Mouse (Mus musculus) heart, adult 2 months (tissue): ENCODE results near the gene Itk. TPM values are rescaled to one million over a fixed set of nuclear protein-coding genes. Genes with fewer than 3 reads are reported as not detected.
"Not testable (repeated sequence)": the region's sequence is repeated elsewhere in the genome, so short reads cannot be mapped to it uniquely, and the experiment has no call there.

Experiments
- DNase-seq, 2 experiments: peaks; one replicate each; pipeline ENCODE4 v3.0.0; 2021
- H3K27ac ChIP-seq: fragments of 200-600 bp; 2 replicates; pipeline ENCODE4 v1.8.1; 2022
- H3K27me3 ChIP-seq: fragments of 200-500 bp; 2 replicates; pipeline ENCODE4 v1.6.1; 2012; ENCODE audit warnings: mild to moderate bottlenecking, low read length, inconsistent platforms, mixed read lengths; ENCODE audit not compliant: control insufficient read depth, insufficient read depth
- H3K36me3 ChIP-seq: fragments of 200-500 bp; 2 replicates; pipeline ENCODE4 v1.6.1; 2012; ENCODE audit warnings: low read length, inconsistent platforms; ENCODE audit not compliant: control insufficient read depth, insufficient read depth
- H3K4me1 ChIP-seq: fragments of 200-500 bp; 2 replicates; pipeline ENCODE4 v1.6.1; 2011; ENCODE audit warnings: low read length; ENCODE audit not compliant: control insufficient read depth, insufficient read depth
- H3K4me3 ChIP-seq: fragments of 200-600 bp; 2 replicates; pipeline ENCODE4 v1.8.1; 2022
- H3K79me2 ChIP-seq: fragments of 200-500 bp; replicated peaks from 2 replicates; pipeline ENCODE4 v1.6.1; 2012; ENCODE audit warnings: mild to moderate bottlenecking, inconsistent platforms, low read length, moderate library complexity, mixed read lengths; ENCODE audit not compliant: control insufficient read depth, insufficient read depth
- H3K9ac ChIP-seq: fragments of 200-500 bp; 2 replicates; pipeline ENCODE4 v1.6.1; 2012; ENCODE audit warnings: low read depth, mild to moderate bottlenecking, control low read depth, inconsistent platforms, low read length, mixed read lengths
- CTCF ChIP-seq: fragments of 200-600 bp; IDR thresholded peaks from 2 replicates; pipeline ENCODE4 v1.8.1; 2022; ENCODE audit warnings: antibody characterized with exemption, mild to moderate bottlenecking, moderate library complexity
- EP300 ChIP-seq: fragments of 200-500 bp; IDR thresholded peaks from 2 replicates; pipeline ENCODE4 v1.6.1; 2011; ENCODE audit warnings: low read depth, low read length, control low read depth; ENCODE audit not compliant: insufficient read depth
- POLR2A ChIP-seq: fragments of 200-500 bp; IDR thresholded peaks from 2 replicates; pipeline ENCODE4 v1.6.1; 2011; ENCODE audit warnings: mild to moderate bottlenecking, low read depth, low read length, control low read depth; ENCODE audit not compliant: insufficient read depth
- WGBS: fragments of 180-500 bp; shearing (Covaris S2); methylation state at CpG from one replicate; pipeline ENCODE4 v1.1.7; 2018; 5-methylcytosine and 5-hydroxymethylcytosine counted together
- intact Hi-C: fragments of 180-260 bp; cut with DNase I; formaldehyde crosslinking; loops from one replicate; pipeline ENCODE4 v1.15.1; 2025
- polyA plus RNA-seq: library from polyadenylated mRNA; depleted of rRNA; stranded (reverse); fragments of >200 nt; gene quantifications from 2 replicates; pipeline ENCODE4 v1.2.3, GENCODE M21; 2012
- total RNA-seq, 2 experiments: library from RNA; stranded (reverse); gene quantifications; 2 replicates each; pipeline ENCODE4 v1.2.3; 2021

The Itk gene
- total and polyA plus RNA-seq, 3 experiments: 0.26 to 0.51 (median 0.30) TPM

- H3K27ac ChIP-seq: no peak overlapping the region
- intact Hi-C loops: loop anchor here (10.0 kb wide), 1 partner anchor 475 kb away; the partner anchor contains the start of gene Thg1l
- DNase-seq: no peak
- no peak for TF ChIP-seq CTCF
- no peak for TF ChIP-seq POLR2A
- TF ChIP-seq EP300: no peak
- no peaks in the 10 kb centered on the region for H3K79me2 ChIP-seq
- H3K4me1 ChIP-seq: no peaks in the 10 kb centered on the region
- 77% methylated on average over 2 of the region's 2 CpGs for WGBS
- H3K27me3 ChIP-seq: no peaks in the 10 kb centered on the region
- no peak overlapping the region for H3K4me3 ChIP-seq
- H3K9ac ChIP-seq: no peak overlapping the region
- H3K36me3 ChIP-seq: no peaks in the 10 kb centered on the region
Measured at GRCm38 (mm10) chr11:46430123-46430522, 40.8 kb upstream of the Itk start.

DNA sequence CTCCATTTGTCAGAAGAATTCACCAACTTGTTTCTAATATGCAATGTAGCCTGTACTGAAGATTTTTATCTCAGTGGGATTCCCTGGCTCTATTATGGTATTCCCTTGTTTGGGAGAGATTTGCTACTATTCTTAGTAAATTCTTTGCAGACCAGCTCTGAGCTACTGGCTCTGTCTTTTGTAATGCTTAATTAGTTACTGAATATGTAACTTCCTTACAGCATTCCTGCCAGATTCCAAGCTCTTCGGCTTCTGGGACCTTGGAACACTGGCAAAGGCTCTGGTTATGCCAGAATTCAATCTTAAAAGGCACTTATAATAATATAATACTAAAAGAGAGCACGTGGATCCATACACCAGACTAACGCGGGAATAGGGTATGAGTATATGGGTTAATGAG is 38.8 kb upstream of the Itk start:
- DNase-seq, H3K27me3 ChIP-seq, H3K9ac ChIP-seq, H3K4me3 ChIP-seq, H3K4me1 ChIP-seq, H3K79me2 ChIP-seq, H3K36me3 ChIP-seq, H3K27ac ChIP-seq, intact Hi-C loops: not testable (repeated sequence)
- 53% methylated on average over 4 of the region's 4 CpGs for WGBS

DNA sequence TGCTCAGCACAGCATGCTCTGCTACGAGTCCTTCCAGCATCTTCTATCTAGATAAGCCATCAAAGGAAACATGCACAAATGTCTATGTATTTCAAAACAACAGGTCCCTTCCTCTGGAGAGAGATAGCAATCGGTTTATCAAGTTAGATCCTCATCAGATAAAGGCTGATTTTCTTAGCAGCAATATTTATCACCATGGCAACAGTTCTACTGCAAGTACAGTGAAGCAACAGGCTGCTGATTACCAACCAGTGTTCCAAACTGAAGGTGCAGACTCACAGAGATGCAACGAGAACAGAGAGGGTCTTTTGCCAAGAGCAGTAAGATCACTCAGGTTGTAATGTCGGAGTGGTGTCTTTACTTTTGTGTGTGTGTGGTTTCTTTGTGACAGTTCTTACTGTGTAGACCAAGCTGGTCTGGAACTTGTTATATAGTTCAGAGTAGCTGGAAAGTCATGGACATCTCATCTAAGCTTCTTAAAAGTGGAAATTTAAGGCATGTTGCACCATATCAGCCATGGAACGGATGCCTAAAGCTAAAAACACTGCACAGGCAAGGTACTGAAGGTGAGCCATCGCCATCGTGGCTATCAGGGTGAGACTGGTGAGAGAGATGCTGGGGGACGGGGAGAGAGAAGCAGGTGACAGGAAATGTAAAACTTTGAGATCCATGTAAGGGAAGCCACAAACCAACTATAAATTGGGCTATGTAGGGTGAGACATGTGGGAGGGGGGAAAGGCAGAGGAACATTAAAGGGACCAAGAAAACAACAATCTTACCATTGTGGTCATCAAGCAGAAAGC is 32.0 kb upstream of the Itk start:
- intact Hi-C loops: no loop called here
- Histone ChIP-seq H3K27ac (no peak overlapping the region), H3K36me3 (no peaks in the 10 kb centered on the region), H3K4me1 (no peaks in the 10 kb centered on the region), H3K27me3 (no peaks in the 10 kb centered on the region), H3K4me3 (no peak overlapping the region), H3K9ac (no peak overlapping the region), H3K79me2 (no peaks in the 10 kb centered on the region)
- DNase-seq: no peak
- TF ChIP-seq EP300: no peak
- no peak for TF ChIP-seq POLR2A
- TF ChIP-seq CTCF: no peak
- 72% methylated on average over 8 of the region's 8 CpGs for WGBS

DNA sequence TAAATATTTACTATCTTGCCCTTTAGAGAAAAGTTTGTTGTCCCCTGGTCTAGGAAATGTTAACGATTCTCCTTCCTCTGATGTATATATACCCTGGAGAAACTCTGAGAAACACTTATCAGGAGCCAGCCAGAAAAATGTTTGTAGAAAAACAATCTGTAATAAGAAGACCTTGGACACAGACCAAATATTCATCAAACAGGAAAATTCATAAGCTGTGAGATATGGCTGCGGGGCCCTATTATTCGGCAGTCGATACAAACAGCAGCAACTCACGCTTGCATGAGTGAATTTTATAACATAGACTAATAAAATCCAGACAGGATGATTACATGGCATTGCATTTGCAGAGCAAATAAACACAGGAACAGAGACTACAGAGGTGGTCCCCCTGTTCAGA is 29.5 kb upstream of the Itk start:
- TF ChIP-seq EP300 (no peak), CTCF (no peak), POLR2A (no peak)
- intact Hi-C loops: no loop called here
- no peak for DNase-seq
- no peak overlapping the region for H3K9ac ChIP-seq
- H3K27me3 ChIP-seq: no peaks in the 10 kb centered on the region
- no peak overlapping the region for H3K27ac ChIP-seq
- H3K79me2 ChIP-seq: no peaks in the 10 kb centered on the region
- H3K36me3 ChIP-seq: no peaks in the 10 kb centered on the region
- no peaks in the 10 kb centered on the region for H3K4me1 ChIP-seq
- WGBS: 69% methylated on average over 5 of the region's 5 CpGs
- H3K4me3 ChIP-seq: no peak overlapping the region

DNA sequence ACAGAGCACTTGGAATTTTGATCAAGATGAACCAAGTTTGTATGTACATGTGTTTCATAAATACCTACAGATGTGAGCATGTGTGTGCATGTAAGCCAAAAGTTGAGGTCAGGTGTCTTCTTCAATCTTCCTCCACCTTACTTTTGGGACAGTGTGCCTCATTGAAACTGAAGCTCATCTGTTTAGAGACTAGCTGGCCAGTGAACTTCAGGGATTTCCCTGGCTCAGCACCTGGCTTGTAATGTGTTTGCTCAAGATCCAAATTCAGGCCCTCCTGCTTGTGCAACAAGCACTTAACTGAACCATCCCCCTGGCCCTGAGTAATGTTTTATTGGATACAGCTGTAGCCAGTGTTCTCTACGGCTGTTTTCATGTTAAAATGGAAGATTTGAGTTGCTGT is 29.1 kb upstream of the Itk start:
- intact Hi-C loops: no loop called here
- H3K27ac ChIP-seq: no peak overlapping the region
- no peaks in the 10 kb centered on the region for H3K27me3 ChIP-seq
- no peak overlapping the region for H3K4me3 ChIP-seq
- no peaks in the 10 kb centered on the region for H3K79me2 ChIP-seq
- H3K36me3 ChIP-seq: no peaks in the 10 kb centered on the region
- WGBS: 74% methylated on average over 1 of the region's 1 CpGs
- TF ChIP-seq CTCF (no peak), POLR2A (no peak), EP300 (no peak)
- no peak overlapping the region for H3K9ac ChIP-seq
- no peaks in the 10 kb centered on the region for H3K4me1 ChIP-seq
- no peak for DNase-seq

DNA sequence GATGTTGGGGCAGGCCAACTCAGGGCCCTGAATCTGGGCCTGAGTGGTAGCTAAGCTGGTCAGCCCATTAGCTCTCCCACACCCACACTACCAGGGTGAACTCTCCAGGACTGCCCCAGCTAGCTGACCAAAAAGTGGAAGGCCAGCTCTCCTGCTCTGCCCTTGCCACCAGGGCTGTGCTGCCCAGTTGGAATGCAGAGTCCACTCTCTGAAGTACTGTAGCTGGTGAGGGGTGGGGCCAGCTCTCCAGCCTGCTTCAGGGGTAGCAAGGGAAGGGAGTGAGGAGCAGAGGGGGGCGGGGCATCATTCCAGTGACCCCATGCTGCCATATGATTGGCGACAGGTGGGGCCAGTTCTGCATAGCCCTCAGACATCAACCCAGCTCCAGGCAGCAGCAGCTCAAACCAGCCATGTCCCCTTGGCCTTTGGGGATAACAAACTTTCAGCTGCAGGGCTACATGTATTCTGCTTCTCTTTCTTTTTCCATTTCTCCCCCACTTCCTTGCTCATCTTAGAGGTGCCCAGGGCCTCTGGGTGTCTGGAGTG is 20.8 kb upstream of the Itk start:
- no peaks in the 10 kb centered on the region for H3K36me3 ChIP-seq
- H3K27me3 ChIP-seq: no peaks in the 10 kb centered on the region
- WGBS: 57% methylated on average over 2 of the region's 2 CpGs
- no peaks in the 10 kb centered on the region for H3K79me2 ChIP-seq
- TF ChIP-seq EP300 (no peak), POLR2A (no peak), CTCF (no peak)
- intact Hi-C loops: no loop called here
- no peak overlapping the region for H3K27ac ChIP-seq
- no peak for DNase-seq
- no peak overlapping the region for H3K4me3 ChIP-seq
- no peak overlapping the region for H3K9ac ChIP-seq
- no peaks in the 10 kb centered on the region for H3K4me1 ChIP-seq
